Mouse (Mus musculus) thymus, postnatal 36 days (tissue): ENCODE measurements at regions not wholly inside any gene's neighbourhood (a gene's known extent, or its start where the extent isn't known, plus 50 kb on each side); places are given as distances from the start of the nearest gene placed in this dataset.

Source experiments
- DNase-seq, 2 experiments: peaks; one replicate each; pipeline ENCODE4 v3.0.0; 2022; ENCODE audit warnings: mixed read lengths in 2 of 2

- DNase-seq: no peak
Measured at GRCm38 (mm10) chr9:80688481-80689086, 223.3 kb upstream of the Impg1 start.

- DNase-seq: no peak
Measured at GRCm38 (mm10) chr9:80683030-80683692, 217.9 kb upstream of the Impg1 start.

- DNase-seq: no peak
Measured at GRCm38 (mm10) chr9:80681709-80682108, 216.4 kb upstream of the Impg1 start.

GRCm38 (mm10) chr9:80671483-80671882, 206.2 kb upstream of the Impg1 start:
- DNase-seq: no peak

GRCm38 (mm10) chr9:80668575-80669248, 203.4 kb upstream of the Impg1 start:
- no peak for DNase-seq

- no peak for DNase-seq
Measured at GRCm38 (mm10) chr9:80658755-80659154, 193.5 kb upstream of the Impg1 start.

GRCm38 (mm10) chr9:80615114-80615513, 149.8 kb upstream of the Impg1 start:
- DNase-seq: no peak

- DNase-seq: no peak
Measured at GRCm38 (mm10) chr9:80600019-80600418, 134.7 kb upstream of the Impg1 start.

- no peak for DNase-seq
Measured at GRCm38 (mm10) chr9:80565388-80566024, 100.2 kb upstream of the Impg1 start.

GRCm38 (mm10) chr9:80563655-80564054, 98.4 kb upstream of the Impg1 start:
- no peak for DNase-seq

GRCm38 (mm10) chr9:80555531-80556067, 90.3 kb upstream of the Impg1 start:
- no peak for DNase-seq
